Mouse (Mus musculus): ENCODE measurements around the gene Cdhr1. TPM values are rescaled to one million over a fixed set of nuclear protein-coding genes. Genes with fewer than 3 reads are reported as not detected.

Gene Cdhr1
- polyA plus RNA-seq, 1 experiment = 0.14 TPM

GRCm38 (mm10) chr14:37048914-37049410 is 49.2 kb downstream of the Cdhr1 start, which contains the start of gene Rgr:
Rgr (minus strand) TSS chr14:37048964.
- 76% methylated on average over 1 of the region's 1 CpGs for WGBS
- no peak within 1 kb of the TSS for H3K27ac ChIP-seq (ENCODE audit: insufficient read depth, low read depth, low read length)
- no peaks in the 10 kb centered on the region for H3K4me1 ChIP-seq (ENCODE audit: control insufficient read depth, insufficient read depth, low read length)
- no peaks in the 10 kb centered on the region for H3K27me3 ChIP-seq (replicated peaks; ENCODE audit: control insufficient read depth, insufficient read depth, low read length)
- no peak within 1 kb of the TSS for H3K4me3 ChIP-seq (ENCODE audit: insufficient read depth, low read depth, low read length)
- DNase-seq = no peak
- TF ChIP-seq POLR2A (IDR thresholded peaks at IDR 0.05; ENCODE audit: low read depth, low read length) (no peak), CTCF (conservative IDR thresholded peaks at IDR 0.05; ENCODE audit: insufficient read depth, insufficient read length, low read depth, low read length) (no peak)
- H3K36me3 ChIP-seq (ENCODE audit: control insufficient read depth, insufficient read depth, low read length) = no peaks in the 10 kb centered on the region

DNA sequence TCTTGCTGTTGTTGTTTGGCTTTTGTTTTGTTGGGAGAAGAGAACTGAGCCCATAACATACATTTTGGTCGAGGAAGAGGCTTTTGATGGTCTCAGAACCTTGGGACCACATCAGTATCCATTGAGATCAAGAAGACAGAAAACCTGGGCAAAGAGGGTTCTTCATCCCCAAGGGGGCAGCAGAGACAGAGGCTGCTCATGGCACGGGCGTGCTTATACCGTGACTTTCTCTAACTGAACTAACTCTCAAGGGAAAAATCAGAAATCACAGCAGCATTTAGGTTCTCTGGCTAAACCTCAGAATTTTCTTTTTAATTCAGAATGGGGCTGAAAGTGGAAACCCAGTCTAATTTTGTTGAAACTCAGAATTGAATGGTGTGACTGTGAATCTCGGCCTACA is 63.7 kb downstream of the Cdhr1 start:
- H3K36me3 ChIP-seq (ENCODE audit: control insufficient read depth, insufficient read depth, low read length) = no peaks in the 10 kb centered on the region
- WGBS = 36% methylated on average over 5 of the region's 5 CpGs
- no peak for DNase-seq

DNA sequence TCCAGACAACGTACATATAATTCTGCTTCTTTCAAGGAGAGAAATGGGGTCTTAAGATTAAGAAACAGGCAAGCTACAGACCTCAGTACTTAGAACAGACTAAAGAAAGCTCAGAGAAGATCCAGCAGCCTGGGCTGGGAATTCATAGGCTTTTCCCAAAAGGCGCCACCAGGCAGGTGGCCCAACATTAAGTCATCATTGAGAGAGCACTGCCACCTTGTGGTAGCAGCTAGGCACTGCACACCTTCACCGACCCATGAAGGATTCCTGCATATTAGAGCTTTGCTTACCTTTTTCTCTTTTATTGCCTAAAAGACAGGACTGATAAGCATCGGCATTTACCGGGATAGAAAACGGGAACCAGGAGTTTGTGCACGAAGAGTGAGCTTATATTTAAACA is 64.9 kb downstream of the Cdhr1 start:
- TF ChIP-seq CTCF (conservative IDR thresholded peaks at IDR 0.05; ENCODE audit: insufficient read depth, insufficient read length, low read depth, low read length) (peak; percentile 97), POLR2A (IDR thresholded peaks at IDR 0.05; ENCODE audit: low read depth, low read length) (no peak)
- Histone ChIP-seq H3K4me3 (ENCODE audit: insufficient read depth, low read depth, low read length) (no peak overlapping the region), H3K36me3 (ENCODE audit: control insufficient read depth, insufficient read depth, low read length) (no peaks in the 10 kb centered on the region), H3K4me1 (ENCODE audit: control insufficient read depth, insufficient read depth, low read length) (no peaks in the 10 kb centered on the region), H3K27me3 (replicated peaks; ENCODE audit: control insufficient read depth, insufficient read depth, low read length) (no peaks in the 10 kb centered on the region), H3K27ac (ENCODE audit: insufficient read depth, low read depth, low read length) (no peak overlapping the region)
- DNase-seq = peak; percentile 79
- WGBS = 15% methylated on average over 7 of the region's 7 CpGs

More for the DNA sequence above, 63.7 kb downstream of the Cdhr1 start:
- Histone ChIP-seq H3K4me3 (ENCODE audit: insufficient read depth, low read depth, low read length) (no peak overlapping the region), H3K27me3 (replicated peaks; ENCODE audit: control insufficient read depth, insufficient read depth, low read length) (no peaks in the 10 kb centered on the region), H3K4me1 (ENCODE audit: control insufficient read depth, insufficient read depth, low read length) (no peaks in the 10 kb centered on the region), H3K27ac (ENCODE audit: insufficient read depth, low read depth, low read length) (no peak overlapping the region)
- TF ChIP-seq POLR2A (IDR thresholded peaks at IDR 0.05; ENCODE audit: low read depth, low read length) (no peak), CTCF (conservative IDR thresholded peaks at IDR 0.05; ENCODE audit: insufficient read depth, insufficient read length, low read depth, low read length) (no peak; the same call in 1 of the 2 replicates)

DNA sequence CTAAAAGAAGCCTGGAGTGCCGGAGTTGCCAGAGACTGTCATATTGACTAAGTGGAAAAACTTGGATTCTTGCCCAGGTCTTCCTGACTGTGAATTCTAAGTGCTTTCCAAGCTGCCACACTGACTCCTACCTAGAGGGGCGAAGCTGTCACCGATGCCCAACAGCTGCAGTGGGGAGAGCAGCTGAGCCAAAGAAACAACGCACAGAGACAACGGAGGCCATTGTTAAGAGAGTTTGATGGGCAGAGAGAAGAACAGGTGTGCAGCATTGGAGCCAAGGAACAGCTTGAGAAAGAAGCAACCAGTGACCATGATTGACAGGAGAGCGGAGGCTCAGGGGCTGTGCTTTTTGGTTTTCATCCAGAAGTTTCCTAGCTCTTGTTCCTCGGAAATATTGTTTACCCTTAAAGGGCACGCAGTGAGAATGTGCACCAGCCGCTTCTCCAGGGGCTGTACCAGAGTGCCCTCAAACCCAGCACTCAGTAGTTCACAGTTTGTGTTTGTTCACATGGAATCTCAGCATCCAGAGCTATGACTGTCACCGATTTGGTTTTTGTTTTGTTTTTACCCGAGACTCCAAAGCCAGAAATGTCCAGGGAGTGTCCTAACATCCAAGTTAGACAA is 65.6 kb downstream of the Cdhr1 start:
- no peak overlapping the region for H3K27ac ChIP-seq (ENCODE audit: insufficient read depth, low read depth, low read length)
- DNase-seq = no peak
- H3K4me1 ChIP-seq (ENCODE audit: control insufficient read depth, insufficient read depth, low read length) = no peaks in the 10 kb centered on the region
- no peaks in the 10 kb centered on the region for H3K27me3 ChIP-seq (replicated peaks; ENCODE audit: control insufficient read depth, insufficient read depth, low read length)
- no peak for TF ChIP-seq CTCF (conservative IDR thresholded peaks at IDR 0.05; ENCODE audit: insufficient read depth, insufficient read length, low read depth, low read length)
- no peak for TF ChIP-seq POLR2A (IDR thresholded peaks at IDR 0.05; ENCODE audit: low read depth, low read length)
- H3K36me3 ChIP-seq (ENCODE audit: control insufficient read depth, insufficient read depth, low read length) = no peaks in the 10 kb centered on the region
- H3K4me3 ChIP-seq (ENCODE audit: insufficient read depth, low read depth, low read length) = no peak overlapping the region
- WGBS = 68% methylated on average over 11 of the region's 11 CpGs

DNA sequence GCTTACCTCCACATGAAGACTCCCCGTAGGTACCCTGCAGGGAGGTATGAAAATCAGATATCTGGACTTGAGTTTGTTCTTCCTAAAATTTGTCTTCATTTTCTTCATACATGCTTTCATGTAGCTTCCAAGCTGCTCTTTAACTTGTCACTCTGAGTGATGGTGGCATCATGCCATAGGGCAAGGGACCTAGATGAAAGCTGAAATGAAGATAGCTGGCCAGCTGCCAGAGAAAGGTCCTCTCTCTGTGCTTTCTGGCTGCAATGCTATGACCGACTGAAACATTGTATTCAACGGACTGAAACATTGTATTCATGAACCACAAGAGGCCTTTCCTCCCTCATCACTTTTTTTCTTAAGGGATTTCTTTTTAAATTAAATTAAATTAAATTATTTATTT is 69.6 kb downstream of the Cdhr1 start:
- H3K27me3 ChIP-seq (replicated peaks; ENCODE audit: control insufficient read depth, insufficient read depth, low read length) = no peaks in the 10 kb centered on the region
- H3K27ac ChIP-seq (ENCODE audit: insufficient read depth, low read depth, low read length) = no peak overlapping the region
- no peaks in the 10 kb centered on the region for H3K4me1 ChIP-seq (ENCODE audit: control insufficient read depth, insufficient read depth, low read length)
- TF ChIP-seq CTCF (conservative IDR thresholded peaks at IDR 0.05; ENCODE audit: insufficient read depth, insufficient read length, low read depth, low read length) (no peak), POLR2A (IDR thresholded peaks at IDR 0.05; ENCODE audit: low read depth, low read length) (no peak)
- 78% methylated on average over 3 of the region's 3 CpGs for WGBS
- no peak for DNase-seq
- no peak overlapping the region for H3K4me3 ChIP-seq (ENCODE audit: insufficient read depth, low read depth, low read length)
- no peaks in the 10 kb centered on the region for H3K36me3 ChIP-seq (ENCODE audit: control insufficient read depth, insufficient read depth, low read length)

DNA sequence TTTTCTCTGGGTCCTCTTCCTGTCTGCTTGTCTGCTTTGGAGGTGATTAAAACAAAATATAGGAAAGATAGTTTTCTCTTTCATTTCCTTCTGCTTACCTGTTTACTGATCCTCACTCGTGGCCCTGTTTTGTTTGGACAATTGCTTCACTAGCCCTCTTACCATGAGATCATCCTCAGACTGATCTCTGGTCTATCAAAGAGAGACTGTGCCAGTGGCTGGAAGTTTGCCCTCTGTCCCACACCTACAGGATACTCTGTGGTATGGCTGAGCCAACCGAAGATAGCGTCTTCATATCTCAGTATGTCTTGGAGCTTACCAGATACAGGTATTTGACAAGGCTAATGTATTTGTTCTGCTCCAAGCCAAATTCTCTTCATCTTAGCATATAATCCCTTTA is 70.2 kb downstream of the Cdhr1 start:
- 95% methylated on average over 3 of the region's 3 CpGs for WGBS
- TF ChIP-seq CTCF (conservative IDR thresholded peaks at IDR 0.05; ENCODE audit: insufficient read depth, insufficient read length, low read depth, low read length) = no peak
- TF ChIP-seq POLR2A (IDR thresholded peaks at IDR 0.05; ENCODE audit: low read depth, low read length) = no peak
- no peaks in the 10 kb centered on the region for H3K27me3 ChIP-seq (replicated peaks; ENCODE audit: control insufficient read depth, insufficient read depth, low read length)
- H3K4me3 ChIP-seq (ENCODE audit: insufficient read depth, low read depth, low read length) = no peak overlapping the region
- no peaks in the 10 kb centered on the region for H3K36me3 ChIP-seq (ENCODE audit: control insufficient read depth, insufficient read depth, low read length)
- H3K27ac ChIP-seq (ENCODE audit: insufficient read depth, low read depth, low read length) = no peak overlapping the region
- no peaks in the 10 kb centered on the region for H3K4me1 ChIP-seq (ENCODE audit: control insufficient read depth, insufficient read depth, low read length)
- DNase-seq = no peak

Other genes with a start within 250 kb of the Cdhr1 start
- gene Ccser2, start 129.6 kb downstream of the Cdhr1 start, polyA plus RNA-seq (2012; rRNA removed) = 74.9 and 75.0 TPM in 2 replicates
- not detected in 2 replicates for gene Rgr, start 49.4 kb downstream of the Cdhr1 start, polyA plus RNA-seq (2012; rRNA removed)
- gene Lrit1, start 43.5 kb downstream of the Cdhr1 start, polyA plus RNA-seq (2012; rRNA removed) = 0.04 and 0.08 TPM in 2 replicates
- 0.03 TPM in 2 replicates for gene Lrit2, start 30.4 kb downstream of the Cdhr1 start, polyA plus RNA-seq (2012; rRNA removed)
- 0.38 and 0.72 TPM in 2 replicates for gene 2610528A11Rik, start 15.7 kb upstream of the Cdhr1 start, polyA plus RNA-seq (2012; rRNA removed)
- gene Ghitm, start 36.9 kb upstream of the Cdhr1 start, polyA plus RNA-seq (2012; rRNA removed) = 322 and 327 TPM in 2 replicates